Mouse (Mus musculus): ENCODE results near the gene Creb3l1.

GRCm38 (mm10) chr2:91934016-91934415 is 90.3 kb downstream of the Creb3l1 start:
- no peak for TF ChIP-seq CTCF (IDR thresholded peaks at IDR 0.05; ENCODE audit: control insufficient read depth, insufficient read depth, low read length)
- TF ChIP-seq POLR2A (IDR thresholded peaks at IDR 0.05; ENCODE audit: borderline replicate concordance, control insufficient read depth, low read depth, low read length) = no peak
